Mouse (Mus musculus) natural killer cell, adult 2 months (primary cell): Measurements from ENCODE around the gene Clasp1.
A peak's percentile ranks its signal among the peaks of the same experiment; 100 is the strongest.
"Not testable (repeated sequence)": the region's sequence is repeated elsewhere in the genome, so short reads cannot be mapped to it uniquely, and the experiment has no call there.

Experiments
- DNase-seq, 2 experiments: peaks; one replicate each; pipeline ENCODE4 v3.0.0; 2022; ENCODE audit warnings: low spot score in 2 of 2

The Clasp1 gene

DNA sequence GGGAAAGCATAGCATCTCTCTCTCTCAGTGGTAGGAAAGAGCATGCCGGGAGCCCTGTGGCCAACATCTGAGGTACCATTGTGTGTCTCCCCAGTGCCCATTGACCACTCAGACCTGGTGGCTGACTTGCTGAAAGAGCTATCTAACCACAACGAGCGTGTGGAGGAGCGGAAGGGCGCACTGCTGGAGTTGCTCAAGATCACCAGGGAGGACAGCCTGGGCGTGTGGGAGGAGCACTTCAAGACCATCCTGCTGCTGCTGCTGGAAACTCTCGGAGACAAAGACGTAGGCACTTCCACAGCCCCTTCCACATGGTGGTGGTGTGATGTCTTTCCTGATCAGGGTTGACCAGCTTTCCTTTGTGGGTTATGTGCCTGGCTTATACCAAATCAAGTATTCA, 192.3 kb downstream of the Clasp1 start:
- no peak for DNase-seq

DNA sequence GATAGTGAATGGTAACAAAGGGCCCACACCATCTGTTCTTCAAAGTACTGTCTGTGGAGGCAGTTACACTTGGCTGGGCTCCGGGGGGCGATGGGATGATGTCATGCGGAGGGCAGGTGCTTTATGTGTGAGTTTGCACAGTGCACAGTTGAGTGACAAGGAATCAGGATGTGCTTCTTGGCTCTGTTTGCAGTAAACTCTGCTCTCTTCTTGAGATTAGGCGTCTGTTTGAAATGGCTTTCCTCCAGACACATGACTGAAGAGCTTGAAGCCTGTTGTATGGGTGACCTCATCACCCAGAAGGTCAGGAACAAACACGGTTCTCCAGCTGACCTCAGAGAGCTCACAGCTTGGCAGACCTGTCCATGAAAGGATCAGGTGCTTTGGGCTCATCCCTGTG, 200.9 kb downstream of the Clasp1 start:
- no peak for DNase-seq

DNA sequence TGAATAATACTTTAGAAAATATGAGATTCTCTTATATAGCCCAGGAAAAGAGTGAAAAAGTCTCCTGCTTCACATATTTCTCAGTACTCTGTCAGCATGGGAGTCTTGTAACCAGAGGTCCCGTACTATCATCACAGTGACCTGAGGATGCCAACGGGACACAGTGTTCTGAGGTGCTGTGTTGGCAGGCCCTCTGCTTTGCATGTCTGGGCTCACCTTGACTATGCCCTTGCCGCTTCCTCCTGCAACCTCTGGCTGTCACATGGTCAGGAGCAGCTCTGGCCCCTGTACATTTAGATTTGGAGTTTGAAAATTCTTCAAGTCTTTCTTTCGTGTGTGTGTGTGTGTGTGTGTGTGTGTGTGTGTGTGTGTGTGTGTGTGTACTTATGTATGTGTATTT, 204.1 kb downstream of the Clasp1 start:
- DNase-seq, result no peak

DNA sequence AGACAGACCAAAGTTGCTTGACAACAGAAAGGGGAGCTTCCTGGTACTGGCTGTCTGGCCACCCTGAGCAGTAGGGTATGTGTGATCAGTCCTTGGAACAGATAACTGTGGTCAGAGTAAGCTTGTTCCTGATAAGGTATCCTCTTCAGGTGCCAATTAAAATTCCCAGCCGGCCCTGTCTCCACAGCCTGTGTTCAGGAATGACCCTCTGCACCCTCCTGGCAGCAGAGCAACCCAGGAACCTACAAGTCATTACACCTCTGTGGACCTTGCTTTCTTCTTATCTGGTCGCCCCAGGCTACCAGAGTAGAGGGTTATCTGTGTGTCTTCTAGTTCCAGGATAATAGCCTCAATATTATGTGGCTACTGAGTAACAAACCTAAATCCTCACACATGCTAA, 206.5 kb downstream of the Clasp1 start:
- no peak for DNase-seq

DNA sequence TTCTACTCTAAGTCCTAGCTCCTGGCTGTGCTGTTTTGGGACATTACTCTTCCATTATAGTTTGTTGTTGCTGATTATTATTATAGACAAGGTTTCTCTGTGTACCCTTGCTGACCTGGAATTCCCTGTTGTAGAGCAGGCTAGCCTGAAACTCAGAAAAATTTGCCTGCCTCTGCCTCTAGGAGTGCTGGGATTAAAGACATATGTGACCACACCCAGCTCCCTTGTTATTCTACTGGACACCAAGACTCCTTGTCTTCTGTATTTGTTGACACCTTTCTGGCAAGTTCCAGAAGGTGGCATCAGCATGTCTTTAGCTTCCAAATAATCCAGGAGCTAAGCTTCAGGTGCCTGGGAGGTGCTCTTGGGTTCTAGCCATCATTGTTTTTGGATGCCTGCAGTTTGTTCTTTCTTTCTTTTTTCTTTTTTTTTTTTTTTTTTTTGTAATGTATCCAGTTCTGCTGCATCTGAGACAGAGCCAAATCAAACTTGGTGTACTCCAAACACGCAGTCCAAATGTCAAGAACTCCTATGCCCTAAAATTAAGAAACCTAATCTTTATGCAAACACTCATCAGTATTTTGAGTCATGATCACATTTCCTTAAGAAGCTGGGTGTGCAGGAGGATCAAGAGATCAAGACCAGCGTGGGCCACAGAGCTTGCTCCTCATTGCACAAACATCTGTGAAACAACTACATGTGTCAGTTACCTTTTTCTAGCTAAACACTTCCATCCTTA, 208.8 kb downstream of the Clasp1 start:
- no peak for DNase-seq

DNA sequence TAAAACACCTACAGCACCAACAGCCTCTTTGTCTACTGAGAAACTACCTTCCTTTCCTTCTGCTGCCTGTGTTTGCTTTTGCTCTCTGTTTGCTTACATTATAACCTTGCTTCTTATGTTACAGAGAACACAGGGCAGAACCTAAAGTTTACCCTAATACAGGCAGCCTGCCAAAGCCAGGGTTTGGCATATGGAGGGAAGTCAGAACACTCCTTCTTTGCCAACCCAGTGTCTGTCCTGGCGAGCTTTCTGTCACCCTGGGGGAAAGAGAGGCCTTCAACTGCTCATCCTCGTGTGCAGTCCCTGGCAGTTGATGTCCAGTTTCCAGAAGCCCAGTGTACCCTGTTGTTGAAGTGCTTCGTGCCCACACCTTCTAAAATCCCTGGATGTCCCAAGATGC, 209.5 kb downstream of the Clasp1 start:
- no peak for DNase-seq

DNA sequence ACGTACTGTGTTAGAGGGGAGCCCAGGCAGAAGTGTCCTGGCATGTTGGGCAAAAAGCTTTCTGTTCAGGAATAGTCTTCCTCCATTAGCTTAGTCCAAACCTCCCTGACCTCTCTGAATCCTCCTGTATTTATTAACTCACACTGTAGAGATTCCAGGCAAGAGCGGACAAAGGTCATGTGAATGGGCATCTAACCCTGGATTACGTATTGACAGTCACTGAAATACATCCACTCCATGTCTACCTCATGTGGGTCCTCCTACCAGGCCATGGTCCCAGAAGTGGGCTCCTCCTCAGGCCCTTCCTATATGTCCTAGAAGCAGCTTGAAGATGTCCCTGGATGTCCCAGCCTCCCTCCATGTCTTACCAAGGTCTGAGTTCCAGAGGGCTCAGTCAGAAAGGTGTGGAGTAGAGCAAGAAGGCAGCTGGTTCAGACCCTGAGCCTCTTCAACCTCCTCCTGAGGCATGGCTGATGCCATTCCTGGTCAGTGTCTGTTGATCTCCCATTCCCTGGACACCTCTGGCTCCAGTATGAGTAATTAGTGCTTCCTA, 224.8 kb downstream of the Clasp1 start:
- no peak for DNase-seq

DNA sequence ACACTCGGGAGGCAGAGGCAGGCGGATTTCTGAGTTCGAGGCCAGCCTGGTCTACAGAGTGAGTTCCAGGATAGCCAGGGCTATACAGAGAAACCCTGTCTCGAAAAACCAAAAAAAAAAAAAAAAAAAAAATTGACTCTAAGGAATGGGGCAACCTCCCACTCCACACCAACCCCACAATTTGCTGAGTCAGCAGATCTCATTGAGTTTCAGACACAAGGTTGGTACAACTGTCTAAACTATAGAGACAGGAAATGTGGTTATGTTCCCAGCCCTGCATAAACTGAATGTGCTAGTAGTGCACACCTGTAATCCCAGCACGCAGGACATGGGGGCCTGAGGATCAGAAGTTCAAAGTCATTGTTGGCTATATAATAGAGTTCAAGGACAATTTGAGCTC, 232.2 kb downstream of the Clasp1 start:
- not testable (repeated sequence) for DNase-seq

DNA sequence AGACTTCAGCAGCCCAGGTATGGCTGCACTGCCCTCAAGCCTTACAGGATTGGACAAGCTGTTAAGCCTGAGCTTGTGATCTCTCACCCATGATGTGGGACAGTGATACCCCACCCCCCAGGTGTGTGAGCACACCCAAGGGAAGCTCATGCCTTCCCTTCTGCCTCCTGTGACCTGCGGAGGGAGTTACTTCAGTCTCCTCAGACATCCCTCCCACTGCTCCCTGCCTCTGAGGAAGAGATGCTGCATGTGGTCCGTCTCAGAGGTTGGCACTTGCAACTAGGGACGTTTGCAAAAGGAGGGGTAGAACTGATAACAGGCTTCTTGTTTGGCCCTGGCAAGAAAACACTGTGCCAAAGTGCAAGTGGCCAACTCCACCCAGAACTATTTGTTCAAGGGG, 234.0 kb downstream of the Clasp1 start:
- no peak for DNase-seq

DNA sequence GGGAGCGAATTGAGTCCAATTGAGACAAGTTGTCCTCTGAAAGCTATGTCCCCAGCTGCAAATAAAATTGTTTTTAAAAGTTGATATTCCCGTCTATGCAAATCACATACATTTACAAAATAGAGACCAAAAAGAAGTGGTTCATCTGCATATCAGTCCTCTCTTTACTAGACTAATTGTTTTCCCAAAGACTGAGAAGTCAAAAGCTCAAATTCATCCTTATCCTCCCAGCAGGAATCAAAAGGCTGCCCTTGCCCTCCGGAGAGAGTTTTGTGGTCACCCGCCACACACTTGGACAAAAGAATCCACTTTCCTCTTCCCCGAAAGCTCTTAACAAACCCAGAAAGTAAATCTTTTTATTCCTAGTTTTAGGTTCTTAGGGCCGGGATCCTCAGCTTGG, 236.6 kb downstream of the Clasp1 start:
- no peak for DNase-seq

DNA sequence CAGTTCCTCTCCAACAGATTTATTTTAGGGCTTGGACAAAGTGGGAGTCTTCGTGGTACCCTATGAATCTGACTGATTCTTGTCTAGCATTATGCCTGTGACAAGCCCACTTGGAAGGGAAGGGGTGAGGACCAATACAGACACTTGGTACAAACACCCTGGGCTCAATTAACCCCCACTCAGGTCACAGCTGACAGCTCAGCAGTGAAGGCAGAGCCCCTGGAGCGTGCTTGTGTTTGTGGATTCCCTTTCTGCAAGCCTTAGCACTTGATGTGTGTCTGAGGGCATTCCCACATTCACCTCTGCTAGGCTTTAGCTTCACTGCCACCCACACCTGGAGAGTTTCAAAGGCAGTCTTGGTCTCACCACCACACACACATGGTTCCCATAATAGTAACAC, 237.1 kb downstream of the Clasp1 start:
- no peak for DNase-seq

DNA sequence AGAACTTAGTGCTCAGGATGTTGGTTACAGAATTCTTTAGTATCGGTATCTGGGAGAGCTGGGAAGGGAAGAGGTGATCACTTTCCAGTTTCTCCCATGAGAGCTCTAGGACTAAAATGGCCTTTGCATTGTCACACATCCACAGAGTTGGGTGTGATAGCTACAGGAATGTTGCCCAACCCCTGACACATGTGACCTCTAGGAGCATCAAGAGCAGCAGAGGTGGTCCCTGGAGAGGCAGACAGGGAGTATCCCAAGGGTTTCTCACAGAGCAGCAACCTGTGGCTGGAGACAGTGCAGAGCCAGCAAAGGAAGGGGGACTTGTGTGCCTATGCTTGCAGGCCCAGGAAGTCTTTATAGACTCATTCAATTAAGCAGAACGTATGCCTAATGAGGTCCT, 237.6 kb downstream of the Clasp1 start:
- DNase-seq, result no peak

DNA sequence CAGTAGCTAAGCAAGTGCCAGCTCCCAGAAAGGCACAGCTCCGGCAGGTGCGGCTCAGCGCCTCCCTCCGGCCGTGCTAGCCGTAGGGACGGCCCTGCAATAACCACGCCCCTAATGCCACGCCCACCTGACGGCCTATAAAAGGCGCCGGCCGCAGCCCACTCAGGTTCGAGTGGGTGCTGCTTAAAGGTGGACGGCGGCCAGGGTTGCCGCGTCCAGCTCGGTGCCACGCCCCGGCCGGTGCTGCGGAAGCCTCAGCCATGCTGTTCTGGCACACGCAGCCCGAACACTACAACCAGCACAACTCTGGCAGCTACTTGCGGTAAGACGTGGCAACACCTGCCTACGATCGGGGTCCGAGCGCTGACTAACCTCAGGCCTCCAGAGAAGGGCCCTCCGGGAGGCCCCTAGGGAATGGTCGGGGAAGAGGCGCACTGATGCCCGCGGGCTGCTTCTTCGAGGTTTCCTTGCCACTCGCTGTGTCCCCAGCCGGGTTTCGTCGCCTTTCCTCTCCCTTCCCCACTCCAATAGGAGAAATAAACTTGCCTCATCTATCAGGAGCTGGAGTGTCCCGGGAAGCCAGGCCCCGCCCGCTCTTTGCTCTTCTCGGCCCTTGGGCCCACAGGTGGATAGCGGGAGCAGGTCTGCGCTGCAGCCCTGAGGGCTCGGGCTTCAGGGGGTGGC, 239.1 kb downstream of the Clasp1 start, which contains the start of gene Tfcp2l1:
TSS of gene Tfcp2l1 (plus strand) at position 165 of the 684 bp plus-strand sequence.
- DNase-seq, result peak; percentile 50 to 52

DNA sequence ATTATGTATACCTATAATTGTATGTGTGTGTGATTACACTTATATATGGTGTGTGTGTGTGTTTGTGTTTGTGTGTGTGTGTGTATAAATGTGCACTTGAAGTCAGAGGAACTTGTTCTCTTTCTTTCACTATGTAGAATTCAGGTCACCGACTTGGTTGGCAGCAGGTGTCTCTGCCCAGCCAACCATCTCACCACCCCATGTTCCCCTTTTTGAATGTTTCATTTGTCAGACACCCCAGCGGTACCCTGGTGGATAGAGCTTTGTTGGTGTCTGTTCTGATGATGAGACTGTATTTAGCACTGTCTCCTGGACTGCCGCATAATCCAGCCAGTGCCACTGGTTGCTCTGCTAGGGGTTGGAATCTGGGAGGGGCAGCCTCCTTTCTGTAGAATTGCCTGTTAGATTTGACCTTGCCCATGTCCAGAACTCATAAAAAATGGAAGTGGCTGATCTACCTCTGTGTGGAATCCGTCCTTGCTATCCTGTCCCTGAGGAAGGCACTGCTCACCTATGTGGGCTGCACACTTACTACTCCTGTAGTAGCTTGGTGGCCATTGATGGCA, 244.6 kb downstream of the Clasp1 start:
- DNase-seq, result no peak

DNA sequence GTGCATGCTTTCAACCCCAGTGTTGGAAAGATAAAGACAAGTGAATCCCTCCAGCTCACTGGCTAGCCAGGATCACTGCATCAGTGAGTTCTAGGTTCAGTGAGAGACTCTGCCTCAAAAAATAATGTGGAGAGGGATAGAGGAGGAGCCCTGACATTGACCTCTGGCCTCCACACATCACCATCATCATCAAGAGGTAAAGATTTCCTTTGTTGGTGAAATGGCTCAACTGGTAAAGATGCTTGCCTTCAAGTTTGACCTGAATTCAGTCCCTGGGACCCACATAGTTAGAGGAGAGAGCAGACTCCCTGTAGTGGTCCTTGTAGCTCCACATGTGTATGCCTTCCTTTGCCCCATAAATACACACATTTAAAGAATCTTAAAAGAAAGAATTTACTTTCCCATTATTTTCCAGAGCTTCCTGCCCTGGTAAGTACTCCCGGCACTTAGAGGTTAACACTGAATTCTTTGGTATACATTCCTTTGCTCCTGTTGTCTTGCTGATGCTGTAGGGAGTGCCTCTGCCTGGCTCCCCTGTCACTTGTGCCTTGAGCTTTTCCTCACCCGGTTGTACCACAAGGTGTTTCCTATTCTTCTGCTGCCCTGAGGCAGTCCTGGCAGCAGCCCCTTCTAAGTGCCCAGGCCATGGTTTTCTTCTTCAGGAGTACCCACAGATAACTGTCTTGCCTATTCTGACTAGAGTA, 253.6 kb downstream of the Clasp1 start:
- DNase-seq, result no peak

DNA sequence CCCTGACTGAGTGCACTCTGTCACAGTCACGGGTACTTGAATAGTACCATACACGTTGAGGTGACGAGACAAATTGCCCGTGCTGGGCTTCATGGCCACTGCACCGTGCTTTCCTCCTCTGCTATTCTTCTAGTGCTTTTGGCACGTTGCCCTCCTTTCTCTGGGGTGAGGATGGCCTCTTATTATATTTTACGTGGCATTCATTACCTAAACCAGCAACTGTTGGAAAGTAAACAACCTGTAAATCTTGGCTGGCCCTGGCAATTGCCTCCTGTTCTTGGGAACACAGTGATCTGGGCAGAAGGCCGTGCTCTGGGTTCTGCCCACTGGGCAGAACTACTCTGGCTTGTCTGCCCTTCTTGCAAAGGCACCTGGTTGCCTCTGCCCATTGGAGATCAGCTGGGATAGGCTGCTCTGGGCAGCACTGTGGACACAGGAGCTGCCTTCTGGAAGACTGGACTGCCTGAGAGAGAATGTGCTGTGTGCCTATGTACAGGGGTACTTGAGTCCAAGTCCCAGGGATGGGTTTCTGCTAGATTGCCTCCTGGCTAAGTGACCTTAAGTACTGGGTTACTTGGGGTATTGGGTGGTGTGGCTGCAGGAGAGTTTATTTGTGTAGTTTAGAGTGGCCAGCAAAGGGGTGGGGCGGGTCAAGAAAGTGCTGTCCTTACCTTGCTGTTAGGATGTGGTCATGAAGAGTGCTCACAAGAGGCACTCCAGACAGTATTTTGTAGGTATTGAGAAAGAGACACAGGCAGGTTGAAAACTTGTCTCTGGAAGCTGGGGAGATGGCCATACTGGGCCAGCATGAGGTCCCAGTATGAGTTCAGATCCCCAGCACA, 254.5 kb downstream of the Clasp1 start:
- no peak for DNase-seq

DNA sequence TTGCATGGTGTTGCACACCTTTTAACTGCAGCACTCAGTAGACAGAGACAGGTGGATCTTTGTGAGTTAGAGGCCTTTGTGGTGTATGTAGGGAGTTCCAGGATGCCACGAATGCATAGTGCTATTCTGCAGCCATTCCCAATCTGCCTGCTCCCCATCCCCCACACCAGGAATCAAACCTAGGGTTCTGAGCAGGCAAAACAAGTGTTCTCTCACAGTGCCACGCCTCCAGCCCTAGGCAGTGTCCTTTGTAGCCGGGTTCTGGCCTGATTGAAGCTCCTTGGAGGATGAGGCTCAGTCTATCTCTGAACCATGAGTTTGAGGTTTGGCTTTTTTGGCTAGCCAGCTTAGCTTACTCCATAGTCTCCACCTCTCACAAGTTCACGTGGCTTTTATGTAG, 256.8 kb downstream of the Clasp1 start:
- no peak for DNase-seq

DNA sequence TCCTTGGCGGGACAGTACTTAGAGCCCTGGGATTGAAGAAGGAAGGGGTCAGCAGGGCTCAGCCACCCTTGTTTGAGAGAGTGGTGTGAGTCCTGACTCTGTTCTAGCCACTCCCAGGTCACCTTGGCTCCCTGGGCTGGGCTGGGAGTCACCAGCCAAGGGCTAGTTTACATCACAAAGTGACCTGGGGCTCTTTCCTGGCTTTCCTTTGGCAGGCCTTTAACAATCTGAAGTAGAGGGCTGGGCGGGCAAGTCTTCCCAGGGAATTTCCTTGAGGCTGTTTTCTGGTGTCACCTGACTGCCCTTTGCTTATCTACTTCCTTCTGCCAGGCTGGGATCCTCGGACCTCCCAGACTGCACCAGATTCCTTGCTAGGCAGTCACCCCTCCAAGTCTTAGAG, 259.2 kb downstream of the Clasp1 start:
- DNase-seq, result no peak

DNA sequence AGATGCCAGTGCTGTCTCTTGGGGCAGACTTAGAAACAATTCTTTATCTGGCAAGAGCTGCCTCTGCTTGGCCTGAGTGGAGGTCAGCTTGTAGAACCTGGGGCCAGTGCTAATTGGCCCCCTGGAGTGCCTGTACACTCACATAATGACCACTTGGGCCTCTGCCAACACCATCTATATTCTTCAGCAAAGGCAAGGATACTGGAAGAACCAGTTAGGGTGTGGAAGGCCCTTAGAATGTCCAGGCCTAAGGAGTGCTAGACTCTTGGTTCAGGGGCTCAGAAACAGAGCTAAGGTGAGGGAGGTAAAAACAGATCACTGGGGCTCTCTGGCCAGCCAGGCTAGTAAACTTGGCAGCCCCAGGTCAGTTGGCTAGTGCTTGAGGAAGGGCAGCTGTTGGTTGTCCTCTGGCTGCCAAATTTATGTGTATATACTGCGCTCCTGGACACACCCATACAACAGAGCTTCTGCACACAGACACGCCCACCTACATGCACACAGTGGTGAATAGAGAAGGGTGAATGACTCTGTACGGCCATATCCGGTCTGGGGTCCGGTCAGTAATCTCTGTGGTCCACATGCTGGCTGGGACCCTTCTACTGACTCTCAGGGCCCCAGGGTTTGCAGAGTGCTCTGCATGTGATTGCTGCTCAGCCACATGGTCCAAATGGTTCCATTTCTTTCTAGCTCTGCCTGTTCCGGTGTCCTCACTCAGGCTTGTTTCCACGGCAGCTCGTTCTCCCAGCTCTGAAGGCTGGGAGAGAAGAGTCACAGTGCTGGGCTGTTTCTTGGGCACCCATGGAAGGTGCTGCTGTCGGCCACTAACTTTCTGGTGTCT, 261.3 kb downstream of the Clasp1 start:
- no peak for DNase-seq

DNA sequence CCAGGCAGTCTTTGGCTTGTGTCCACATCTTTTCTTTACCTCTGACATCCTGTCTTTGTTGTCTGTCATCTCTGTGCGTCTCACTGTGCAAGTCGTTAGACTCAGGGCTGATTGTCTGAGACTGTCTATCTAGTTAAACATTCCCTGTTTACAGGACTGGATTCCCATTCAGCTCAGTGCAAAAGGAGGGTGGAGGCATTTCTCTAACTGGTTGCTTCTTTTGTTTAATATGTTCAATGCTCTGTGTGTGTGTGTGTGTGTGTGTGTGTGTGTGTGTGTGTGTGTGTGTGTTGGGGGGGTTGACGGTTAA, 261.9 kb downstream of the Clasp1 start:
- DNase-seq, result no peak

DNA sequence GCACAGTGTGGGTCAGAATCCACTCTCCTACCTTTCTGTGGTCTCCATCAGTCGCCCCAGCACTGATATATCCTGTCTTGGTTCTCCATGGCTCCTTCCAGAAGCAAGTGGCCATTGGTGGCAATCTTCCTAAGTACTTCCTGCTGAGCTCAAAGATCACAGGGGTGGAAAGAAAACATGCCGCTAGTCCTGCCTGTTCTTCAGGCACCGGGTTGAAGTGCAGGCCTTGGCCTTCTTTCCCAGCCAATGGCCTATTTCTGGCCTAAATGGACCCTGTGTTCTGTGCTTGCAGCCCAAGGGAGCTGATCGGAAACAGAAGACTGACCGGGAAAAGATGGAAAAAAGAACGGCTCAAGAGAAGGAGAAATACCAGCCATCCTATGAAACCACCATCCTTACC, 269.9 kb downstream of the Clasp1 start:
- DNase-seq, result no peak
